Mouse (Mus musculus) limb, embryonic 12.5 days (tissue): ENCODE measurements around the gene Spata2. TPM values are rescaled to one million over a fixed set of nuclear protein-coding genes. Genes with fewer than 3 reads are reported as not detected.

Experiments
- ATAC-seq: fragments of 200-750 bp; cut with Nextera tagmentation; 2 replicates; pipeline ENCODE4 v1.8.0; 2017; ENCODE audit warnings: low read depth, moderate TSS enrichment; ENCODE audit not compliant: insufficient number of reproducible peaks, insufficient read depth, low FRiP score, low TSS enrichment
- H3K27ac ChIP-seq: fragments of 300-500 bp; sonication (generic); 2 replicates; pipeline ENCODE4 v1.5.1; 2016; ENCODE audit warnings: mild to moderate bottlenecking, moderate library complexity
- H3K27me3 ChIP-seq: fragments of 300-500 bp; sonication (generic); 2 replicates; pipeline ENCODE4 v1.6.1; 2016; ENCODE audit warnings: mild to moderate bottlenecking, moderate library complexity
- H3K36me3 ChIP-seq: fragments of 300-500 bp; sonication (generic); 2 replicates; pipeline ENCODE4 v1.6.1; 2016; ENCODE audit warnings: mild to moderate bottlenecking, moderate library complexity
- H3K4me1 ChIP-seq: fragments of 300-500 bp; sonication (generic); replicated peaks from 2 replicates; pipeline ENCODE4 v1.6.1; 2016
- H3K4me2 ChIP-seq: fragments of 300-500 bp; sonication (generic); 2 replicates; pipeline ENCODE4 v1.6.1; 2016; ENCODE audit warnings: mild to moderate bottlenecking, moderate library complexity
- H3K4me3 ChIP-seq: fragments of 300-500 bp; sonication (generic); replicated peaks from 2 replicates; pipeline ENCODE4 v1.5.1; 2016; ENCODE audit warnings: mild to moderate bottlenecking
- H3K9ac ChIP-seq: fragments of 300-500 bp; sonication (generic); replicated peaks from 2 replicates; pipeline ENCODE4 v1.6.1; 2016; ENCODE audit warnings: mild to moderate bottlenecking, moderate library complexity
- H3K9me3 ChIP-seq: fragments of 300-500 bp; sonication (generic); 2 replicates; pipeline ENCODE4 v1.6.1; 2016; ENCODE audit warnings: mild to moderate bottlenecking, moderate library complexity
- WGBS: fragments of 180-500 bp; shearing (Covaris S2); methylation state at CpG from one replicate; pipeline ENCODE4 v1.1.7; 2016; 5-methylcytosine and 5-hydroxymethylcytosine counted together
- polyA plus RNA-seq: library from polyadenylated mRNA; unstranded; fragments of >200 nt; fragmentation: Nextera tagmentation; extraction: Ambion mirVana; gene quantifications from 2 replicates; pipeline ENCODE4 v1.2.1, GENCODE M21; 2016

The Spata2 gene
- polyA plus RNA-seq, 1 experiment from 2014 or later = 14.9 TPM

DNA sequence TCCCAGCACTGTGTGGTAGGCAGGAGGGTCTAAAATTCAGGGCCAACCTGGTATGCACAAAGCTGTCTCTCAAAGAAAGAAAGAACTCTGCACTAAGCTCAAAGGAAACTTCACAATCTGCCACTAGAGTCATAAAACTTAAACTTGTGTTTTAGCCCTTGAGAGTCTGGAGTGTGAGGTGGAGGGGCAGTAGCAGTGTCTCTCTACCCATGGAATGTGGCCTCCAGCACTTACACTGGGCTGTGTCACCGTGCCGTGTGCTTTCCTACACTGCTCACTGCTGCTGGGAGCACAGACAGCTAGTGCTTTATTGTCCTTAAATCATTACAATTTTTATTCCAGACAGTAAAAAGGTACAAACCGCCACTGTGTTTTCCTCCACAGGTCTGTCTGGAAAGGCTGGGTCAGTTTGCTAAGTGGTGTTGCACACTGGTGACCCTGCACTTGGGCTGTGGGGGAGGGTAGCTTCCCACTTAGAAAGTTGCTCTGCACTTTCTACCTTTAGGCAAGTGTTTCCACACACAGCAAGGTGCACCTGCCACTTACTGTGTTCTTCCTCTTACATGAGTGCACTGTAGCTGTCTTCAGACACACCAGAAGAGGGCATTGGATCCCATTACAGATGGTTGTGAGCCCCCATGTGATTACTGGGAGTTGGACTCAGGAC, 15.2 kb upstream of the Spata2 start:
- ATAC-seq = no peak
- no peak overlapping the region for H3K27ac ChIP-seq
- H3K4me1 ChIP-seq = peaks cover 30% of the 10 kb centered on the region
- no peaks in the 10 kb centered on the region for H3K9me3 ChIP-seq
- WGBS = 89% methylated on average over 3 of the region's 3 CpGs
- H3K9ac ChIP-seq = no peak overlapping the region
- no peak overlapping the region for H3K4me2 ChIP-seq
- no peak overlapping the region for H3K4me3 ChIP-seq
- H3K27me3 ChIP-seq = no peaks in the 10 kb centered on the region
- H3K36me3 ChIP-seq = peaks cover 67% of the 10 kb centered on the region

DNA sequence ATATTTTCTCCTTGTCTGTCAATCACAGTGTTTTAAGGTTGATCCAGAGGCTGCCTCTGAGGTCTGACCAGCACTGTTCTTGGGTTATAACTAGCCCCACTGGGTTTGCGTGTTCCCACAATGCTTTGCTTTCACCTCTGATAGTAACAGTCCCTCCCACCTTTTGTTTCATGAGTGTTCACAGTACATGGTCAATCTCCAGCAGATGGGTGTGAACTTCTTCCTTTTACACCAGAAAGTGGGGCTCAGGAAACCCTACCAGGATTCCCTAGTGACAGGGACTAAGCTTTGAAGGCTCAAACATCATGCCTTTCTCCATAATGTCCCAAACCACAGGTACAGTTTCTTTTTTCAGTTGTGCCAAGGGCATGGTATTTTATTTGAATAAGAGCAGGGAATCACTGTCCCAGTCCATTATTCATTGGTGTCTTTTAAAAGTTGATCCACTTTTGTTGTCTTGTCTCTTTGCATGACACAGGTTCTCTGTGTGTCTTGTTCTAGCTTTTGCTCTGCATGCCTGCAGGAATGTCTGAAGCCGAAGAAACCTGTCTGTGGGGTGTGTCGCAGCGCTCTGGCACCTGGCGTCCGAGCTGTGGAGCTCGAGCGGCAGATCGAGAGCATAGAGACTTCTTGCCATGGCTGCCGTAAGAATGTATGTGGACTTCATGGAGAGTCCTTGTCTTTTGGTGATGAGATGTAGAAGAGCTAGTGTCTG, 14.0 kb upstream of the Spata2 start:
- Histone ChIP-seq H3K27me3 (no peaks in the 10 kb centered on the region), H3K27ac (no peak overlapping the region), H3K36me3 (peaks cover 56% of the 10 kb centered on the region), H3K4me1 (peaks cover 30% of the 10 kb centered on the region), H3K4me3 (no peak overlapping the region), H3K4me2 (no peak overlapping the region), H3K9me3 (no peaks in the 10 kb centered on the region), H3K9ac (no peak overlapping the region)
- 93% methylated on average over 10 of the region's 10 CpGs for WGBS
- ATAC-seq = no peak

DNA sequence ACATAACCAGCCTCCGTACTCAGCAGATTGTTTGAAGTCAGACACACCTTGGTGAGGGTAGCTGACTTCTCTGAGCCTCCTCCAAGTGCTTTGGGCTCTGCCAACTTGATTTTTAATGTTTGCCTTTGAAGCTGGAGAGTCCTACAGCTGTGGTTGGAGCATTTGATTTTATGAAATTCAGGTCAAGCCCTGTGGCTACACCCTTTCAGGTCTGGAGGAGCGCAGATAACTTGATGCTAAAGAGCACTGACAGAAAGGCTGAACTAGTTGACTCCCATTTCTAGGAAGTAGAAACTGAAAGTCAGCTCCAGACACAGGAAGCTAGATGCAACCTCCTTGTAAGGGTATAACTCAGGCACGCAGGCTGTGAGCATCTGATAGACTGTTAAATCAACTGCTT, 12.4 kb upstream of the Spata2 start:
- Histone ChIP-seq H3K9me3 (no peaks in the 10 kb centered on the region), H3K27me3 (no peaks in the 10 kb centered on the region), H3K27ac (no peak overlapping the region), H3K4me3 (peak overlapping the region; percentile 97; the same call in 1 of the 2 replicates), H3K4me2 (peak overlapping the region; percentile 88; the same call in 1 of the 2 replicates), H3K4me1 (peaks cover 30% of the 10 kb centered on the region), H3K36me3 (peaks cover 40% of the 10 kb centered on the region), H3K9ac (peak overlapping the region; percentile 27; the same call in 1 of the 2 replicates)
- WGBS = 90% methylated on average over 3 of the region's 3 CpGs
- ATAC-seq = no peak

DNA sequence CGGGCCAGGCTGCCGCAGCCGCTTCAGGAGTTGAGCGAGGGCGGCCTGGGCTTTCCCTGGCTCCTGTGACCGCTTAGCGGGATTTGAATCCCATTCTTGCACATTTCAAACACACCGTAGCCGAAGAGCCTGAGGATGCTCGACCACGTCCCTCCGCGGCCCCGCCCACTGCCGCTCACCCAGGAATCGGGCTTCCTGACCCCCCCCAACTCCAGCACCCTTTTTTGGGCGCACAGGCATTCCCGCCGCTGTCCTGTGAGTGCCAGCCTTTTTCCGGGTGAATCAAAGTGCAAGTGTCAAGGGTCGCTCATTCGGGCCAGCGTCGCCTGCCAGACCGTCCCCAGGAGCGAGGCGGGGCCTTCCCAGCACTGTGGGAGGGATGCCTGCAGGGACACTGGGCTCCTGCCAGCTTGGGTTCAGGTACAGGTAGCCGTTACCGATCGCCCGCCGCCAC, 11.2 kb upstream of the Spata2 start:
- Histone ChIP-seq H3K27ac (peak overlapping the region; percentile 68), H3K36me3 (peaks cover 29% of the 10 kb centered on the region), H3K4me2 (peak overlapping the region; percentile 88), H3K9me3 (no peaks in the 10 kb centered on the region), H3K4me1 (peaks cover 30% of the 10 kb centered on the region), H3K27me3 (no peaks in the 10 kb centered on the region), H3K9ac (peak overlapping the region; percentile 90), H3K4me3 (peak overlapping the region; percentile 97)
- 1% methylated on average over 32 of the region's 32 CpGs for WGBS
- 0 out of 2 replicates have a peak, but pooled peaks have one; percentile 1 for ATAC-seq

DNA sequence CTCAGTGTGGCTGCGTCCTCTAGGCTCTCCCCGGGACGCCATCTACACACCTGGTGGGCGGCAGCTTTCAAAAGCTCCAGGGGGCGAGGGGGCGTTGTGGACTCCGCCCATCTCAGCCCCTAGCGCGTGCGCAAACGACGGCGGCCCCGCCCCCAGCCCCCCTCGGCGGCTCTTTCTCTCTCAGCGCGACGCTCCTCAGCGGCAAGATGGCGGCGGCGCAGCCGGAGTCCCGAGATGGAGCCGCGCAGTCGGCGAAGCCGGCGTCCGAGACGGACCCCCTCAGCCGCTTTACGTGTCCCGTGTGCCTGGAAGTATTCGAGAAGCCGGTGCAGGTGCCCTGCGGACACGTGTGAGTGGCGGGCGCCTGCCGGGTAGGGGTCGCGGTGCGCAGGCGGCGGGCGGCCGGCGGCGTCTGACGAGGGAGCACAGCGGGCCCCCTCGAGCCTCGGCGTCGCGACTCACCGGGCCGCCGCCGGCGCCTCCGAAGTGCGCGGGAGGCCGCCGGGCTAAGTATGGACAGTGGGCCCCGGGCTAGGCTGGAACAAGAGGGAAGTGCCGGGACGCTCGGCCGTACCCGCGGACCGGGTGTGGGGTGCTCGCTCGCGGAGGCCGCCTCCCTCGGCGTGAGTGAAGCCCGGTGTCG, 10.7 kb upstream of the Spata2 start:
- Histone ChIP-seq H3K27ac (peak overlapping the region; percentile 68), H3K27me3 (no peaks in the 10 kb centered on the region), H3K9me3 (no peaks in the 10 kb centered on the region), H3K36me3 (peaks cover 23% of the 10 kb centered on the region), H3K4me3 (peak overlapping the region; percentile 97), H3K4me2 (peak overlapping the region; percentile 88), H3K4me1 (peaks cover 30% of the 10 kb centered on the region), H3K9ac (peak overlapping the region; percentile 90)
- peak; percentile 81 for ATAC-seq
- WGBS = under 1% methylated on average over 78 of the region's 85 CpGs

DNA sequence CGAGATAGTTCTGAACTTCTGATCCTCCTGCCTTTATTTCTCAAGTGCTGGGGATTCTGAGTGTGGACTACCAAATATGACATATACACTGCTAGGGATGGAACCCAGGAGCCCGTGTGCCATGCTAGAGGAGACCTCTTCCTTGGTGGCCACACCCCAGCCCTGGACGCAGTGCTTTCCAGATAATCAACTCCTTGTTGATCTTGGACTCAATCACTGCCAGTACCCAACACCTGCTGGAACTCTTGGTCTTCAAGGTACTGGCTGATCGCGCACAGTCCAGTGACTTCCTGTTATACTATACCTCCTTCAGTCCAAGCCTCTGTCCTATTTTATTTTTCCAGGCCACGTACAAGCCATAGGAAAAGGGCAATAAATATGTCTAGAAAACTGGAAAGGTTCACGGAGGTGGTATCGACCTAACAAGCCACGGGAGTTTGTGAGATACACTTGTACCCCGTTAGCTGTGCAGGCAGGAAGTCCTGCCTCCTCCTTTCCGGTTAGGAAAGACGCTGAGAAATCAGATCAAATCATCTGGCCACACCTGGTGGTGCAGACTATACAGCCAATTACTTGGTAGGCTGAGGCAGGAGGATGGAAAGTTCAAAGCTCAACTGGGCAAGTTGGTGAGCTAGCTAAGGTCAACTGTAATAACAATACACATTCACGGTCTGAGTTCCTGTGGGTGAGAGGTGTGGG, 10.0 kb upstream of the Spata2 start:
- H3K27me3 ChIP-seq = no peaks in the 10 kb centered on the region
- H3K4me1 ChIP-seq = peaks cover 30% of the 10 kb centered on the region
- WGBS = 46% methylated on average over 13 of the region's 13 CpGs
- H3K9me3 ChIP-seq = no peaks in the 10 kb centered on the region
- peak overlapping the region; percentile 88 for H3K4me2 ChIP-seq
- ATAC-seq = peak; percentile 38; the same call in 1 of the 2 replicates
- peak overlapping the region; percentile 97 for H3K4me3 ChIP-seq
- H3K9ac ChIP-seq = peak overlapping the region; percentile 90; the same call in 1 of the 2 replicates
- peak overlapping the region; percentile 68; the same call in 1 of the 2 replicates for H3K27ac ChIP-seq
- H3K36me3 ChIP-seq = peaks cover 17% of the 10 kb centered on the region

DNA sequence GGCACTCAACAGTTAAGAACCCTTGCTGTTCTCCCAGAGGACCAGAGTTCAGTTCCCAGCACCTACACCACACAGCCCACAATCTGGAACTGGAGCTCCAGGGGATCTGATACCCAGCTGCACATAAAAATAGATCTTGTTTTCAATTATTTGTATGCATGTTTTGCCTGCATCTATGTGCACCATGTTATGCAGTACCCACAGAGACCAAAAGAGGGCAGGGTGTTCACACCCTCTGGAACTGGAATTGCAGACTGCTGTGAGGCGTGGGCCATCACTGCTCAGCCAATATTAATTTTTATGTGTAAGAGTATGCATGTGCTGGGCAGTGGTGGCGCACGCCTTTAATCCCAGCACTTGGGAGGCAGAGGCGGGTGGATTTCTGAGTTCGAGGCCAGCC, 4.6 kb upstream of the Spata2 start:
- ATAC-seq = no peak
- WGBS = 74% methylated on average over 5 of the region's 5 CpGs

DNA sequence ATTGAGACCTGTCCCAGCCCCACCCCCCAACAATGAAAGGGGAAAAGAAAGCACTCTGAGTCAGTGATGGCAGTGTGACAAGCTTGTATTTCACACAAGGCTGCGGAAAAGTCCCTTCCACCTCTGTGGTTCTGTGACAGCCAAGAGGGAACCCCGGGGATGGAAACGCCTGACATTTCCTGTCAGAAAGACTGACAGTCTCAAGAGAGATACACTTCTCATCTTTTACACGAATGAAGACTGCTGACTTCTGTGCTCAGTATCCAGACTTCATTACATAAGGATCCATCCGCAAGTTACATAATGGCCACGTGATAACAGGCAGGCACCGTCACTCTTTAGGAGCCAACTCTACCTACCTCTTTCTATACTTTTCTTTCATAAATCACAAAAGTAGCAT, 3.8 kb upstream of the Spata2 start:
- H3K4me3 ChIP-seq = no peak overlapping the region
- ATAC-seq = no peak
- WGBS = 85% methylated on average over 7 of the region's 7 CpGs
- H3K4me1 ChIP-seq = peaks cover 14% of the 10 kb centered on the region
- no peak overlapping the region for H3K9ac ChIP-seq
- no peak overlapping the region for H3K4me2 ChIP-seq
- H3K9me3 ChIP-seq = no peaks in the 10 kb centered on the region
- no peaks in the 10 kb centered on the region for H3K27me3 ChIP-seq
- H3K27ac ChIP-seq = no peak overlapping the region
- peaks cover 9% of the 10 kb centered on the region; the same call in 1 of the 2 replicates for H3K36me3 ChIP-seq

More for the DNA sequence above, 4.6 kb upstream of the Spata2 start:
- Histone ChIP-seq H3K36me3 (peaks cover 9% of the 10 kb centered on the region; the same call in 1 of the 2 replicates), H3K4me3 (no peak overlapping the region), H3K9me3 (no peaks in the 10 kb centered on the region), H3K27ac (no peak overlapping the region), H3K9ac (no peak overlapping the region), H3K4me1 (0 out of 2 replicates have a peak, but pooled peaks cover 7% of the 10 kb centered on the region), H3K4me2 (no peak overlapping the region), H3K27me3 (no peaks in the 10 kb centered on the region)

DNA sequence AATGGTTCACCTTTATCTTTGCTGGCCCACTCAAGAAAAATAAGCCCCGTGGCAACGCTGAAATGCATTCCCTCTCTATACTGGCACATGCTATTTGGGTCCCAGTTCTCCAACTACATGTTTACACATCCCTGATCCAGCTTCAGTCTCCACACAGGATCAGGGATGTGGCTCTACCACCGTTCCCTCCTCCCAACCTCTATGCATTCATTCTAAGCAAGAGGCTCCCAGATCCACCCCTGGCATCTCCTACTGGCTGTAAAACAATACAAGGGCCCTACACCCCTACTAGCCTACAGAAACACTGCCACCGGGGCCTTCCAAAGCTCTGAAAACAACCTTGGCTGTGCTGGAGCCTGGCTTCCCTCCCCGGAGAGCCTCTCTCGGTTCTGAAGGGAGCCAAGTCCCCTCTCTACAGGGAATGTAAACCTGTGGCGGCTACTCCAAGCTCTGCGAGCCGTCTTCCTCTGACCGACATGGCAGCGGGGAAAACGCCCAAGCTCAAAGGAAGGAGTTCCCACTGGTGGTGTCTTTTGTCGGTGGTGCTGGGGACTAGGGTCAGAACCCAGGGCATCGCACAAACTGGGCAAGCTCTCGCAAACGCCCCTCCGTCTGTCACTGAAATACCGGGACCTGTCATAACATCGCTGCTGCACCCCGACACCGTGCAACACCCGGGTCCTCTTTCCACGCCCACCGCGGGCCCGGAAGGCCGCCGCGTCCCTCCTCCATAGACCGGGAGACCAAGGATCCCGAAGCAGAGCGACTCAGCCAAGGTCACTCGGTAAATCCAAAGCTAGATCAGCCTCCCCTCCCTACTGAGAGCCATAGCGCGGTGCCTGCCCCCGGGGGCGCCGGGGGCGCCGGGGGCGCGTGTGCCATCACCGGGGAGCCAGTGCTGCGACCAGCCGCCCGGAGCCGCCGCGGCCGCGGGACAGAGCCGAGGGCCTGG, 654 bp downstream of the Spata2 start, which contains the start of gene Rnf114:
Rnf114 (plus strand) TSS at position 889 of the 952 bp plus-strand sequence.
- Histone ChIP-seq H3K4me3 (peak within 1 kb of the TSS; percentile 100), H3K36me3 (peaks cover 15% of the 10 kb centered on the region), H3K9me3 (no peaks in the 10 kb centered on the region), H3K4me1 (peaks cover 25% of the 10 kb centered on the region), H3K27me3 (no peaks in the 10 kb centered on the region), H3K9ac (peak within 1 kb of the TSS; percentile 91), H3K4me2 (peak within 1 kb of the TSS; percentile 97), H3K27ac (peak within 1 kb of the TSS; percentile 96)
- WGBS = 4% methylated on average over 52 of the region's 52 CpGs
- ATAC-seq = peak; percentile 21; the same call in 1 of the 2 replicates
